Mouse (Mus musculus): Measurements from ENCODE around the gene Neto2. TPM values are rescaled to one million over a fixed set of nuclear protein-coding genes. Genes with fewer than 3 reads are reported as not detected.

Gene Neto2
- polyA plus RNA-seq, 1 experiment from 2014 or later = 32.1 TPM

GRCm38 (mm10) chr8:85607804-85608203, 92.9 kb downstream of the Neto2 start:
- H3K4me2 ChIP-seq (ENCODE audit: low read depth, low read length, severe bottlenecking) = no peak overlapping the region
- no peaks in the 10 kb centered on the region for H3K4me1 ChIP-seq (replicated peaks; ENCODE audit: control insufficient read depth, insufficient read depth, low read length)
- no peak overlapping the region for H3K4me3 ChIP-seq (ENCODE audit: low read depth, low read length)
- H3K36me3 ChIP-seq (ENCODE audit: control insufficient read depth, insufficient read depth, low read length) = no peaks in the 10 kb centered on the region
- no peak for DNase-seq (ENCODE audit: low spot score)
- no peaks in the 10 kb centered on the region for H3K9me3 ChIP-seq (ENCODE audit: control insufficient read depth, low read length)
- no peak overlapping the region for H3K27ac ChIP-seq (ENCODE audit: low read depth, low read length)
- H3K9ac ChIP-seq (ENCODE audit: low read length) = no peak overlapping the region
- ATAC-seq (replicated peaks; ENCODE audit: low FRiP score) = no peak
- H3K27me3 ChIP-seq (ENCODE audit: control insufficient read depth, insufficient read depth, low read length) = no peaks in the 10 kb centered on the region

- H3K27ac ChIP-seq (ENCODE audit: low read depth, low read length) = no peak overlapping the region
- H3K9ac ChIP-seq (ENCODE audit: low read length) = no peak overlapping the region
- H3K4me2 ChIP-seq (ENCODE audit: low read depth, low read length, severe bottlenecking) = no peak overlapping the region
- no peaks in the 10 kb centered on the region for H3K36me3 ChIP-seq (ENCODE audit: control insufficient read depth, insufficient read depth, low read length)
- ATAC-seq (replicated peaks; ENCODE audit: low FRiP score) = no peak
- peak; percentile 29 for DNase-seq (ENCODE audit: low spot score)
- no peaks in the 10 kb centered on the region for H3K4me1 ChIP-seq (replicated peaks; ENCODE audit: control insufficient read depth, insufficient read depth, low read length)
- 83% methylated on average over 1 of the region's 1 CpGs for WGBS
- H3K4me3 ChIP-seq (ENCODE audit: low read depth, low read length) = no peak overlapping the region
- no peaks in the 10 kb centered on the region for H3K27me3 ChIP-seq (ENCODE audit: control insufficient read depth, insufficient read depth, low read length)
- H3K9me3 ChIP-seq (ENCODE audit: control insufficient read depth, low read length) = no peaks in the 10 kb centered on the region
Observed at GRCm38 (mm10) chr8:85606974-85607373, 93.8 kb downstream of the Neto2 start.

DNA sequence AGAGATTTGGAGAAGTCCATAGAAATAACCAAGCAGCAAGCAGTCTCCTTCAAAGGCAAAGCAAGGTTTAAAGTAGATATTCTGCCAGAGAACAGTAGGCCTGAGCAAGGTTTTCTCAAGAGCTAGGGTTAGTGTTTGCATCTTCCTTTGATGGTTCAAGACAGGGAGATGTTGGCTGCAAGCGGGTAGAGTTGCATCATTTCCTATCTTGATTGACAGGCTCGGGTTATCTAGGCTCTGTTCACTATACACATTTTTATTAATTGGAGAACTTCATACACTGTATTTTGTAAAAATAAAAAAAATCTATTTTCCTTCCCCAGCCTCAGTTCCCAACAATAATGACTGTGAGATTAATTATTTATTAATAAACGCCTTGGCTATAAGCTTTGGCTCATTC, 94.2 kb downstream of the Neto2 start:
- Histone ChIP-seq H3K27ac (ENCODE audit: low read depth, low read length) (no peak overlapping the region), H3K9me3 (ENCODE audit: control insufficient read depth, low read length) (no peaks in the 10 kb centered on the region), H3K27me3 (ENCODE audit: control insufficient read depth, insufficient read depth, low read length) (no peaks in the 10 kb centered on the region), H3K9ac (ENCODE audit: low read length) (no peak overlapping the region), H3K4me3 (ENCODE audit: low read depth, low read length) (no peak overlapping the region), H3K4me2 (ENCODE audit: low read depth, low read length, severe bottlenecking) (no peak overlapping the region), H3K4me1 (replicated peaks; ENCODE audit: control insufficient read depth, insufficient read depth, low read length) (no peaks in the 10 kb centered on the region), H3K36me3 (ENCODE audit: control insufficient read depth, insufficient read depth, low read length) (no peaks in the 10 kb centered on the region)
- 91% methylated on average over 3 of the region's 3 CpGs for WGBS
- DNase-seq (ENCODE audit: low spot score) (peak; percentile 7), ATAC-seq (replicated peaks; ENCODE audit: low FRiP score) (no peak)

- no peaks in the 10 kb centered on the region for H3K27me3 ChIP-seq (ENCODE audit: control insufficient read depth, insufficient read depth, low read length)
- no peak overlapping the region for H3K4me3 ChIP-seq (ENCODE audit: low read depth, low read length)
- no peaks in the 10 kb centered on the region for H3K4me1 ChIP-seq (replicated peaks; ENCODE audit: control insufficient read depth, insufficient read depth, low read length)
- no peak overlapping the region for H3K9ac ChIP-seq (ENCODE audit: low read length)
- H3K36me3 ChIP-seq (ENCODE audit: control insufficient read depth, insufficient read depth, low read length) = no peaks in the 10 kb centered on the region
- 83% methylated on average over 4 of the region's 4 CpGs for WGBS
- DNase-seq (ENCODE audit: low spot score) = no peak
- H3K9me3 ChIP-seq (ENCODE audit: control insufficient read depth, low read length) = no peaks in the 10 kb centered on the region
- H3K4me2 ChIP-seq (ENCODE audit: low read depth, low read length, severe bottlenecking) = no peak overlapping the region
- no peak for ATAC-seq (replicated peaks; ENCODE audit: low FRiP score)
- H3K27ac ChIP-seq (ENCODE audit: low read depth, low read length) = no peak overlapping the region
Observed at GRCm38 (mm10) chr8:85604201-85604600, 96.5 kb downstream of the Neto2 start.

DNA sequence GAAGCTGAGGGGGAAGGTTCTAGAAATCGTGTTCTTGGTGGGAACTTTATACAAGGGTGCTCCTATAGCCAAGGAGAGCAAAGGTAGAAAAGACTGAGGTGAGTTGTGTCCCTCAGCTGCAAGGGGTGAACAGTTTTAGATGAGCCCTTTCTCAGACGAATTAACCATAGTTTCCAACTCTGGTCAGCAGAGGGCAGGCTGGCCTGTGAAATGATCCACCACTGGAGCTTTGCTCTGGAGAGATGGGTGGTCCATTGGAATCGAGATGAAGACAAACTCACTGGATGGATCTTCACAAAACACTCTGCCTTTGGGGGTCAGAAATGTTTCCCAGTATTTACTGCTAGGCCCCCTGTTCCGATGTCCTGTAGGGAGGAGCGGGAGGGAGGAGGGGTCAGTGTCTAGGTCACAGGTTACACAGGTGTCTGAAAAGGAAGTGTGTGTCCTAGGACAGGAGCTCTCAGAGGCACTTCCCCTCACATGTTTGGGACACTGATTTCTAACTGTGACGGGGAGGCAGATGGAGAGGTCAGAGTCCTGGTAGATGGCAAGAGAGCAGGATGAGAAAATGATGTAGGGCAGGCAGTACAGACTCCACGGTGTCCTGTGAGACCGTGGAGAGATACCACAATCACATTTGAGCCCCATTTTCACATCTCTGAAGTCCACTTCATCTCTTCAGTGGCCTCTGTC, 97.4 kb downstream of the Neto2 start:
- WGBS = 44% methylated on average over 8 of the region's 8 CpGs
- H3K9me3 ChIP-seq (ENCODE audit: control insufficient read depth, low read length) = no peaks in the 10 kb centered on the region
- no peaks in the 10 kb centered on the region for H3K4me1 ChIP-seq (replicated peaks; ENCODE audit: control insufficient read depth, insufficient read depth, low read length)
- H3K4me2 ChIP-seq (ENCODE audit: low read depth, low read length, severe bottlenecking) = no peak overlapping the region
- no peak overlapping the region for H3K9ac ChIP-seq (ENCODE audit: low read length)
- H3K27ac ChIP-seq (ENCODE audit: low read depth, low read length) = no peak overlapping the region
- H3K36me3 ChIP-seq (ENCODE audit: control insufficient read depth, insufficient read depth, low read length) = no peaks in the 10 kb centered on the region
- peak; percentile 63 for DNase-seq (ENCODE audit: low spot score)
- H3K4me3 ChIP-seq (ENCODE audit: low read depth, low read length) = no peak overlapping the region
- H3K27me3 ChIP-seq (ENCODE audit: control insufficient read depth, insufficient read depth, low read length) = no peaks in the 10 kb centered on the region
- no peak for ATAC-seq (replicated peaks; ENCODE audit: low FRiP score)

- no peak overlapping the region for H3K27ac ChIP-seq (ENCODE audit: low read depth, low read length)
- no peak for DNase-seq (ENCODE audit: low spot score)
- H3K4me2 ChIP-seq (ENCODE audit: low read depth, low read length, severe bottlenecking) = no peak overlapping the region
- no peaks in the 10 kb centered on the region for H3K27me3 ChIP-seq (ENCODE audit: control insufficient read depth, insufficient read depth, low read length)
- 74% methylated on average over 4 of the region's 4 CpGs for WGBS
- H3K9ac ChIP-seq (ENCODE audit: low read length) = no peak overlapping the region
- H3K4me1 ChIP-seq (replicated peaks; ENCODE audit: control insufficient read depth, insufficient read depth, low read length) = no peaks in the 10 kb centered on the region
- ATAC-seq (replicated peaks; ENCODE audit: low FRiP score) = no peak
- H3K9me3 ChIP-seq (ENCODE audit: control insufficient read depth, low read length) = no peaks in the 10 kb centered on the region
- H3K36me3 ChIP-seq (ENCODE audit: control insufficient read depth, insufficient read depth, low read length) = no peaks in the 10 kb centered on the region
- no peak overlapping the region for H3K4me3 ChIP-seq (ENCODE audit: low read depth, low read length)
Observed at GRCm38 (mm10) chr8:85602737-85603136, 98.0 kb downstream of the Neto2 start.

DNA sequence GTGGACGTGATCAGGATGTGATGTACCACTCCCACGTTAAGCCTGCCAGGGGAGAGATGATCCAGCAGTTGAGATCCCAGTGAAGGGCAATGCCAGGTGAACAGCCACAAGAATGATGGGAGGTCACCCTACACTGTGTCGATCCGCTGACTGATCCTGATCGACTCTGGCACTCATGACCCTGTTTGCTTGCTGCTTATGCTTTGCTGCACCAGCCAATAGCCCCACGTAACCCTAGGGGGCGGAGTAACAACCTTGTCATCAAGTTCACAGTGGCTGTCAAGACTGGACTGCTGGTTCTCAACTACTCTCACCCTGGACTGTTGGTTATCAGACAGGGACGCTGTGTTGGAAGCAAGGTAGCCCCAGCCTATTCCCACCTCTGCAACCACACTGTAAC, 99.0 kb downstream of the Neto2 start:
- Histone ChIP-seq H3K27ac (ENCODE audit: low read depth, low read length) (no peak overlapping the region), H3K4me2 (ENCODE audit: low read depth, low read length, severe bottlenecking) (no peak overlapping the region), H3K36me3 (ENCODE audit: control insufficient read depth, insufficient read depth, low read length) (no peaks in the 10 kb centered on the region), H3K27me3 (ENCODE audit: control insufficient read depth, insufficient read depth, low read length) (no peaks in the 10 kb centered on the region), H3K4me1 (replicated peaks; ENCODE audit: control insufficient read depth, insufficient read depth, low read length) (no peaks in the 10 kb centered on the region), H3K9me3 (ENCODE audit: control insufficient read depth, low read length) (no peaks in the 10 kb centered on the region), H3K4me3 (ENCODE audit: low read depth, low read length) (no peak overlapping the region), H3K9ac (ENCODE audit: low read length) (no peak overlapping the region)
- DNase-seq (ENCODE audit: low spot score) = no peak
- ATAC-seq (replicated peaks; ENCODE audit: low FRiP score) = no peak
- 81% methylated on average over 8 of the region's 8 CpGs for WGBS

DNA sequence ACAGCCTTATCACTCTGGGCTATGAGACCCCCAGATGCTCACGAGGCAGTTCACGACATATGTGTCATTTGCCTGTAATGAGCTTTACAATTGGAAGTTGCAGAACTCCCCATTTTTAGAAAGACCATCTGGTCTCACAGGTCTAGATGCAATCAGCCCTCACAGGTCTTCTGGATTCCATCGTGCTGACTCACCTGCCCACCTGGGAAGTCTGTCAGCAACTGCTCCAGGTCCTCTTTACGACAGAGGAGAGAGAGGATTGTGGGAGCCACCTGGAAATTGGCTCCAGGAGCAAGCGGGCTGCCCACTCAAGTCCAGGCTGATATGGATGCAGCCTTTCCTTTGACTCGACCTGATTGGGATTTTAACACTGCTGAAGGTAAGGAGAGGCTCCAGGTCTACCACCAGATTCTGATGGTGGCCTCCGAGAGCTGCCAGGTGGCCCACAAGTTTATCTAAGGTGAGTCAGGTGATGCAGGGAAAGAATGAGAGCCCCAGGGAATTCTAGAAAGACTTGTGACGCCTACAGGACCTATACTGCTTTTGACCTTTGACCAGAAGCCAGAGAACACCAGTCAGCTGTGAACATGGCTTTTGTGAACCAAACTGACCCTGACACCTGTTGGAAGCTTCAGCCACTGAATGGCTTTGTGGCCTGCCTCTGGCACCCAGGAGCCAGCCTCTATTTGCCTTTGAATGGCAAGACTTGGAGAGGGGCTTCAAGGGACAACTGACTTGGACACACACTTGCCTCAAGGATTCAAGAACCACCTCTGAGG, 103.1 kb downstream of the Neto2 start:
- WGBS = 74% methylated on average over 8 of the region's 8 CpGs
- Histone ChIP-seq H3K9me3 (ENCODE audit: control insufficient read depth, low read length) (no peaks in the 10 kb centered on the region), H3K27me3 (ENCODE audit: control insufficient read depth, insufficient read depth, low read length) (no peaks in the 10 kb centered on the region), H3K9ac (ENCODE audit: low read length) (no peak overlapping the region), H3K36me3 (ENCODE audit: control insufficient read depth, insufficient read depth, low read length) (no peaks in the 10 kb centered on the region), H3K4me2 (ENCODE audit: low read depth, low read length, severe bottlenecking) (no peak overlapping the region), H3K4me3 (ENCODE audit: low read depth, low read length) (no peak overlapping the region), H3K4me1 (replicated peaks; ENCODE audit: control insufficient read depth, insufficient read depth, low read length) (0 out of 2 replicates have a peak, but pooled peaks cover 2% of the 10 kb centered on the region), H3K27ac (ENCODE audit: low read depth, low read length) (no peak overlapping the region)
- no peak for ATAC-seq (replicated peaks; ENCODE audit: low FRiP score)
- no peak for DNase-seq (ENCODE audit: low spot score)

- no peak overlapping the region for H3K4me2 ChIP-seq (ENCODE audit: low read depth, low read length, severe bottlenecking)
- H3K4me1 ChIP-seq (replicated peaks; ENCODE audit: control insufficient read depth, insufficient read depth, low read length) = 0 out of 2 replicates have a peak, but pooled peaks cover 2% of the 10 kb centered on the region
- H3K4me3 ChIP-seq (ENCODE audit: low read depth, low read length) = no peak overlapping the region
- H3K9ac ChIP-seq (ENCODE audit: low read length) = no peak overlapping the region
- DNase-seq (ENCODE audit: low spot score) = peak; percentile 63
- no peak overlapping the region for H3K27ac ChIP-seq (ENCODE audit: low read depth, low read length)
- WGBS = 65% methylated on average over 6 of the region's 6 CpGs
- no peak for ATAC-seq (replicated peaks; ENCODE audit: low FRiP score)
- no peaks in the 10 kb centered on the region for H3K36me3 ChIP-seq (ENCODE audit: control insufficient read depth, insufficient read depth, low read length)
- H3K9me3 ChIP-seq (ENCODE audit: control insufficient read depth, low read length) = no peaks in the 10 kb centered on the region
- no peaks in the 10 kb centered on the region for H3K27me3 ChIP-seq (ENCODE audit: control insufficient read depth, insufficient read depth, low read length)
Observed at GRCm38 (mm10) chr8:85595391-85595790, 105.3 kb downstream of the Neto2 start.
